Mouse (Mus musculus) heart, embryonic 10.5 days (tissue): ENCODE measurements around the gene Olfr824. TPM values are rescaled to one million over a fixed set of nuclear protein-coding genes. Genes with fewer than 3 reads are reported as not detected.
"Not testable (repeated sequence)": the region's sequence is repeated elsewhere in the genome, so short reads cannot be mapped to it uniquely, and the experiment has no call there.

Experiments used
- DNase-seq: peaks from one replicate; pipeline ENCODE4 v3.0.0-alpha.2; 2017; ENCODE audit warnings: low spot score
- H3K27ac ChIP-seq: fragments of 300-500 bp; sonication (generic); 2 replicates; pipeline ENCODE4 v1.5.1; 2016; ENCODE audit warnings: mild to moderate bottlenecking
- H3K27me3 ChIP-seq: fragments of 300-500 bp; sonication (generic); 2 replicates; pipeline ENCODE4 v1.6.1; 2016; ENCODE audit warnings: mild to moderate bottlenecking; ENCODE audit not compliant: poor library complexity, insufficient read depth, severe bottlenecking
- H3K36me3 ChIP-seq: fragments of 300-500 bp; sonication (generic); 2 replicates; pipeline ENCODE4 v1.6.1; 2016; ENCODE audit warnings: mild to moderate bottlenecking, moderate library complexity
- H3K4me1 ChIP-seq: fragments of 300-500 bp; sonication (generic); 2 replicates; pipeline ENCODE4 v1.6.1; 2016; ENCODE audit warnings: mild to moderate bottlenecking
- H3K4me3 ChIP-seq: fragments of 300-500 bp; sonication (generic); 2 replicates; pipeline ENCODE4 v1.5.1; 2016; ENCODE audit warnings: mild to moderate bottlenecking, moderate library complexity
- H3K9me3 ChIP-seq: fragments of 300-500 bp; sonication (generic); 2 replicates; pipeline ENCODE4 v1.6.1; 2016; ENCODE audit warnings: mild to moderate bottlenecking, moderate library complexity
- WGBS: fragments of 180-500 bp; shearing (Covaris S2); methylation state at CpG from one replicate; pipeline ENCODE4 v1.1.7; 2016; 5-methylcytosine and 5-hydroxymethylcytosine counted together
- polyA plus RNA-seq: library from polyadenylated mRNA; unstranded; fragments of >200 nt; fragmentation: Nextera tagmentation; extraction: Ambion mirVana; gene quantifications from 2 replicates; pipeline ENCODE4 v1.2.1, GENCODE M21; 2016

Olfr824 gene
- polyA plus RNA-seq = not detected in 2 replicates

DNA sequence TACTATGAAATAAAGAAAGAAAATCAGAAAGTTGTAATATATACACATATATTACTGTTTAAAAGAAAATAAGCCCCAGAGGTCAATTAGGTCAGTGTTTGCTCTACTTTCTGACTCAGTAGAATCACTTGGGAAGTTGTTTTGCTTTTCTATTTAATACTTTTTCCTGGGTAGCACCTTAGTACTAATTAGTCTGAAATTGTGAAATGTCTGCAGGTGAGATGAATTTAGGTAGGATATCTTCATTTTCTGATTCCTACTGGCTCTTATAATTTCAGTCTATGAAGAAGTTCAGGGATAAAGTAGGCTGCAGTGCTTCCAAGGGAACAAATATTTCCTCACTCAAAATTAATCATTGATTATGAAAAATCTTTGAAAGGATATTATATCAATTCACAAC is at the start of gene Olfr824:
Gene Olfr824 (minus strand): TSS at position 101 of the 400 bp plus-strand sequence.
- H3K9me3 ChIP-seq, H3K27me3 ChIP-seq, H3K4me1 ChIP-seq, DNase-seq, H3K4me3 ChIP-seq, H3K27ac ChIP-seq, H3K36me3 ChIP-seq: not testable (repeated sequence)

DNA sequence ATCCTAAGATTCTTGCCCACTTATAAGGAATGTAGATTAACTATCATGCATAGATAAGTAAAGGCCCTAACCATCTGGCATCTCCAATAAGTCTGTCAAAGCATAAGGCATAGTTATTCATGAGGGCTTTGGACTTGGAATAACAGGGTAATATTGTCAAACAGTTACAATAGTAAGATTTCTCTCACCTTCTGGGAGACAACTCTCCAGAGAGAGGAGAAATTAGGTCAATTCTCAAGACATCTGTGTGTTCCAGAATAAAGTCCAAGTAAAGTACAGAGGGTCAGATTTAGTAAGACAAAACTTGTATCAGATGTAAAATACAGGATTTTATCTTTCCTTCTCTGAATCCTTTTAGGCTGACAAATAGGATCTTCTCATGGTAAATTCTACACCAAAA is 36.9 kb upstream of the Olfr824 start, which contains the start of gene Olfr825:
Gene Olfr825 (minus strand): TSS at position 101 of the 400 bp plus-strand sequence.
- H3K27ac ChIP-seq = no peak within 1 kb of the TSS
- no peak for DNase-seq
- H3K36me3 ChIP-seq = no peaks in the 10 kb centered on the region
- no peak within 1 kb of the TSS for H3K4me3 ChIP-seq
- no peaks in the 10 kb centered on the region for H3K4me1 ChIP-seq
- no peaks in the 10 kb centered on the region for H3K27me3 ChIP-seq
- no peaks in the 10 kb centered on the region for H3K9me3 ChIP-seq

DNA sequence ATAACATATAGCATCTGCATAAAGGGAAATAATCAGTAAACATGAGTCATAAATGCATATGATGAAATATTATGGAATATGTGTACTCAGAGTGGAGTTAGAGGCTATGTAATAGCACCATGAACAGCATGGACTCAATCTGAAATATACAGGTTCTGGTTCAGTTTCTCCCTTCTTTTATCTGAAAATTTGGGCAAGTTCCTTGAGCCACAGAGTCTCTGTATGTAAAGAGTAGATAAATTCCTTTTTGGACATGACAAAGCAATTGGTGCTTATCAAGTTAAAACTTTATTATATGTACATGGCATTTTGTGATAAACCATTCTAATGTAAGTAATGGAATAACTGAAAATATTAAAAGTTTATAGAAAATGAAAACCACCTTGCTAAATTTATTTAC is 35.4 kb upstream of the Olfr824 start:
- no peak overlapping the region for H3K4me3 ChIP-seq
- DNase-seq = no peak
- H3K4me1 ChIP-seq = no peaks in the 10 kb centered on the region
- H3K36me3 ChIP-seq = no peaks in the 10 kb centered on the region
- H3K27me3 ChIP-seq = no peaks in the 10 kb centered on the region
- no peaks in the 10 kb centered on the region for H3K9me3 ChIP-seq
- no peak overlapping the region for H3K27ac ChIP-seq

DNA sequence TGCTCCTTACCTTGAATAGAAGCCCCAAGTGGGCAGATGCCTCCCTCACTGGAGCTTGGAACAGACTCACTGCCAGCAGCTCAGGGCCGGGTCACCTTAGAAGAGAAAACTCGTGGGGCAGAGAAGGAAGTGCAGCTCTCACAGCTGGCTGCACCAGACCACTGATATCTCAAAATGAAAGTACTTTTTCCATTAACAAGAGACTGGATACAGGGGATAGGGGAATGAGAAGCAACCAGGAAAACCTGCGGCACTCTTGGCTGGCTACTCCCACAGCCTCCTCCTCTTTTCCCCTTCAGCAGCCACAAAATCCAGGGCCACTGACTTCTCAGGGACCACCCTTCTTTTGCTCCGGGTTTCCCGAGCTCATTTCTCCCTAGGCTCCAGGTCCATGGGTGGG is 14.3 kb upstream of the Olfr824 start:
- Histone ChIP-seq H3K4me3 (no peak overlapping the region), H3K4me1 (no peaks in the 10 kb centered on the region), H3K27me3 (no peaks in the 10 kb centered on the region), H3K9me3 (no peaks in the 10 kb centered on the region), H3K27ac (no peak overlapping the region), H3K36me3 (no peaks in the 10 kb centered on the region)
- no peak for DNase-seq
- 69% methylated on average over 5 of the region's 5 CpGs for WGBS

DNA sequence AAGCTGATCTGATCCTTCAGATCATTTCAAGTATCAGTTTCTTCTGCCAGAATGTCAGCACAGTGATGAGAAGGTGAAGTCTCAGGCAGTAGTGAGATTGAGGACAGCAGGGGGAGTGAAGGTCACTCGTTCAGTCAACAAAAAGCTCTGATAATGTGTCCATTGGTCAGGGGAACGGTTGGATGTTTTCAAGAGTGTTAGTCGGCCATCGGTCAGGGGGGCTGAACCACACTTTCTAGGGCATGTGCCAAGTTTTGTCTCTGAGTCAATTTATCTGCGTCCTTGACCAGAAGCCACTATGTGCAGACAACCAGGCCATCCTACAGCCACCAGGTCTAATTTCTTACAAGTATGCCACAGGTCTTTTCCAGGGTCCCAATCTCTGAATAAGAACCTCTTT is 12.7 kb upstream of the Olfr824 start:
- not testable (repeated sequence) for H3K4me1 ChIP-seq, DNase-seq, H3K27me3 ChIP-seq, H3K4me3 ChIP-seq, H3K36me3 ChIP-seq, H3K9me3 ChIP-seq, H3K27ac ChIP-seq
- WGBS = 79% methylated on average over 5 of the region's 5 CpGs

DNA sequence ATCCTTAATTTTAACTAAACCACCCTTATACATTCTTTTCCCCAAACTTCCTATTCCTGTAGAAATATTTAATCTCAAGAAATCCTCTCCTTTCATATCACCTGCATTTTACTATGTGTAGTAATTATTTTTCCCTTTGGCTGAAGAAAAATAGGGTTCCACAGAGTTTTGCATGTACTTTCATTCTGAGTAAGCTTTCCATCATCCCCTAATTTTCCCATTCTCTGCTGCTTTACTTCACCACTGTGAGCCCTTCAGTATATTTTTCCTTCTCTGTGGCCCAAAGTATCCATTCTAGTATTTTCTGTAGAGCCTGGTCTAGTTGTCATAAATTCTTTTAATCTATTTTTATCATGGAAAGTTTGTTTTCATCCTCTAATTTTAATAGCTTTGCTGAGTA is 5.0 kb upstream of the Olfr824 start:
- DNase-seq = no peak
- no peaks in the 10 kb centered on the region for H3K4me1 ChIP-seq
- no peak overlapping the region for H3K27ac ChIP-seq
- H3K4me3 ChIP-seq = no peak overlapping the region
- no peaks in the 10 kb centered on the region for H3K36me3 ChIP-seq
- no peaks in the 10 kb centered on the region for H3K27me3 ChIP-seq
- no peaks in the 10 kb centered on the region for H3K9me3 ChIP-seq

DNA sequence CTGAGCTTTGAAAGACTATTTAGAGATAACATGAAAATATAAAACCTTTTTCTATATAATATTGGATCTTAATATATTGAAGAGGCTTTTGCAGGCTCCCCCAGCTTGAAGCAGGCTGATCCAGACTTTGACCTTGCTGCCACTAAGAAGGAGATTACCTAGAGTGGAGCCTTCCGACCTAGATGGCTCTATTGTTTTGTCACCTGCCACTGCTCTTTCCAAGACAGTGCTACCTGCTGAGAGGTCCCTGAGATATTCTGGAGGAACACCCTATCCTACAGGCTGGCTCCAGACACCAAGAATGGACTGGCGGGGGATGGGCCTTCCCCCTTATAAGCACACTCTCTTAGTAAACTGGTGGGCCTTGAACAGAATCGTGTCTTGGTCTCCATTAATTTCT is 13.8 kb downstream of the Olfr824 start:
- not testable (repeated sequence) for H3K27ac ChIP-seq
- WGBS = 70% methylated on average over 3 of the region's 3 CpGs

DNA sequence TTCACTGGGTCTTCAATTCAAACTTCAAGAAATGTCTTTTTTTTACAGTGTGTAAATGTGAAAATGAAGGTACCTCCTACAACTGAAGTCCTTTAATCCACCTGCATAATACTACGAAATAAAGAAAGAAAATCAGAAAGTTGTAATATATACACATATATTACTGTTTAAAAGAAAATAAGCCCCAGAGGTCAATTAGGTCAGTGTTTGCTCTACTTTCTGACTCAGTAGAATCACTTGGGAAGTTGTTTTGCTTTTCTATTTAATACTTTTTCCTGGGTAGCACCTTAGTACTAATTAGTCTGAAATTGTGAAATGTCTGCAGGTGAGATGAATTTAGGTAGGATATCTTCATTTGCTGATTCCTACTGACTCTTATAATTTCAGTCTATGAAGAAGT is 14.5 kb downstream of the Olfr824 start, which contains the start of gene Olfr823:
Gene Olfr823 (minus strand): TSS at position 101 of the 400 bp plus-strand sequence.
- 71% methylated on average over 1 of the region's 1 CpGs for WGBS
- H3K27ac ChIP-seq, H3K36me3 ChIP-seq, H3K27me3 ChIP-seq, H3K9me3 ChIP-seq, H3K4me1 ChIP-seq, DNase-seq, H3K4me3 ChIP-seq: not testable (repeated sequence)

More for the DNA sequence above, 13.8 kb downstream of the Olfr824 start:
- H3K27me3 ChIP-seq, DNase-seq, H3K4me3 ChIP-seq, H3K36me3 ChIP-seq, H3K9me3 ChIP-seq, H3K4me1 ChIP-seq: not testable (repeated sequence)

DNA sequence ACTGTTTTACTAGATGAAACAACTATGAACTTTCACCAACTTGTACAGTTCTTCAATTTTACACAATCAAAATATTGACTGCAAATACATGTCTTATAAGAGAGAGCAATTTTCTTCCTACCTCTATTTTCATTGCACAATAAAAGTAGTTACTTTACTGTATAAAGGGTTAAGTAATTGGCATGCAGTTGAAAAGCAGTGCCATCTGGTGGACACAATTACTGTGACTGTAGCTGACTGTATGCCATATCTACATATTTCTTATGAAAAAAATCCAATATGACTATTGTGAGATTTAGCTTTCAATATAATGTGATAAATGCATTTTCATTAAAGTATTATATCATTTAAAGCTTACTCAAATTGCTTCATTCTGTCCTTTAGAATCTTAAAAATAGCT is 33.7 kb downstream of the Olfr824 start:
- no peak overlapping the region for H3K4me3 ChIP-seq
- no peaks in the 10 kb centered on the region for H3K9me3 ChIP-seq
- no peaks in the 10 kb centered on the region for H3K36me3 ChIP-seq
- no peaks in the 10 kb centered on the region for H3K4me1 ChIP-seq
- DNase-seq = no peak
- no peaks in the 10 kb centered on the region for H3K27me3 ChIP-seq
- no peak overlapping the region for H3K27ac ChIP-seq

DNA sequence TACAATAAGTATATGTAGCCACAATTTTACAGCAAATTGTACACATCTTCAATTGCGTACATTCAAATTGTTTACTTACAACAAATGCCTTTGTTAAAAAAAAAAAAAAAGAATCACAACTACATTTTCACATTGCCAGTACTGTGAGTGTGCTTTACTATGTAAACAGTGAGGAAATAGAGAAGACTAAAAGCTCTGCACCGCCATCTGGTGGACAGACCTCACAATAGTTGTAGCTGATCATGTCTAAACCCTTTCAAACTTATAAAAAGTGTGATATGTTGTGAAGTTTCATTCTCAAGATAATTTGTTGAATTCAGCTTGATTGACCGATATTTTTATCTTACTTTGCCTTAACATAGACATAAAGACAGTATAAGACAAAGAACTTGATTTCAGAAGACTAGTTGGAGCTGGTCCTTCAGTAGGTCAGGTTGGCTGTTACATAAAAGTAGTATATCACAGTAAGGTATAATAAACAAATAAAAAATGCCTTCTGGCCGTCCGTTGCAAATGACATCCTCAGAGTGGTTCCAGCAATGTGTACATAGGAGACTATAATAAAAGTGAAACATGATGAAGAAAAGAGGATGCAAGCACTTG is 36.9 kb downstream of the Olfr824 start:
- no peaks in the 10 kb centered on the region for H3K9me3 ChIP-seq
- H3K27me3 ChIP-seq = no peaks in the 10 kb centered on the region
- H3K27ac ChIP-seq = no peak overlapping the region
- H3K36me3 ChIP-seq = no peaks in the 10 kb centered on the region
- no peaks in the 10 kb centered on the region for H3K4me1 ChIP-seq
- H3K4me3 ChIP-seq = no peak overlapping the region
- 13% methylated on average over 5 of the region's 5 CpGs for WGBS
- DNase-seq = no peak

Other genes with a start within 250 kb of the Olfr824 start
- gene Olfr815, start 224.1 kb downstream of the Olfr824 start, polyA plus RNA-seq = not detected in 2 replicates
- not detected in 2 replicates for gene Olfr816, start 214.4 kb downstream of the Olfr824 start, polyA plus RNA-seq
- not detected in 2 replicates for gene Olfr818, start 180.9 kb downstream of the Olfr824 start, polyA plus RNA-seq
- not detected in 2 replicates for gene Olfr819, start 162.7 kb downstream of the Olfr824 start, polyA plus RNA-seq
- not detected in 2 replicates for gene Olfr247, start 153.9 kb downstream of the Olfr824 start, polyA plus RNA-seq
- gene Gm10310, start 144.9 kb downstream of the Olfr824 start, polyA plus RNA-seq = not detected in 2 replicates
- not detected in 2 replicates for gene Olfr820, start 117.4 kb downstream of the Olfr824 start, polyA plus RNA-seq
- gene Olfr821, start 99.7 kb downstream of the Olfr824 start, polyA plus RNA-seq = not detected in 2 replicates
- gene Olfr822, start 58.8 kb downstream of the Olfr824 start, polyA plus RNA-seq = not detected in 2 replicates
- gene Olfr823, start 14.6 kb downstream of the Olfr824 start, polyA plus RNA-seq = not detected in 2 replicates
- not detected in 2 replicates for gene Olfr825, start 36.8 kb upstream of the Olfr824 start, polyA plus RNA-seq
- gene Olfr826, start 54.2 kb upstream of the Olfr824 start, polyA plus RNA-seq = not detected in 2 replicates
- not detected in 2 replicates for gene Olfr827, start 84.4 kb upstream of the Olfr824 start, polyA plus RNA-seq
- gene Neurod4, start 150.2 kb upstream of the Olfr824 start, polyA plus RNA-seq = 0.06 and 0.28 TPM in 2 replicates
- 0.23 TPM in 1 of 2 replicates, not detected in the other for gene Tespa1, start 192.9 kb upstream of the Olfr824 start, polyA plus RNA-seq